Mouse (Mus musculus) heart, postnatal 0 days (tissue): ENCODE measurements around the gene Tada3.

ENCODE experiments used
- CTCF ChIP-seq: IDR thresholded peaks from 2 replicates; pipeline ENCODE4 v1.5.1; 2016; ENCODE audit warnings: antibody characterized with exemption, control low read depth, low read depth
- EP300 ChIP-seq: IDR thresholded peaks from 2 replicates; pipeline ENCODE4 v1.6.1; 2016; ENCODE audit warnings: antibody characterized with exemption, low read depth

DNA sequence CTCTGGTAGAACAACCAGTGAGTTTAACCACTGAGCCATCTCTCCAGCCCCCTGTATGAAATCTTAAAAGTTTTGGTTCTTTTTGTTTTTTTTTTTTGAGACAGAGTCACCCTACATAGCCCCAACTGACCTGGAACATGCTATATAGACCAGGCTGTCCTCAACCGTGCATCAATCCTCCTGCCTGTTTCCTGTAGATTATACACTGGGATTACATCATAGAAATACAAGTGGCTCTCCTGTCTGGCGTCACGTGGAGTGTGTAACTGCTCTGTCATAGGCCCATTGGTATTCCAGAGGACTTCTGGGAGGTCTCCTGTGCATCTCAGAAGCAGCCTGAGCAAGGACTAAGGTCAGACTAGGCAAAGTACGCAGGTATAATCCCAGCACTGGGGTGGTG, 45.3 kb upstream of the Tada3 start:
- TF ChIP-seq CTCF: no peak
- TF ChIP-seq EP300: no peak
